In genomic region chr7:113208388-113208753, GRCm38 (mm10) we compare ENCODE assay signal across 8 mouse cellular contexts. TPM values are rescaled to one million over a fixed set of nuclear protein-coding genes. Genes with fewer than 3 reads are reported as not detected.
DNase-seq lines count a peak whose midpoint lies in the region; ATAC-seq lines count a peak whose summit lies in the region.

No protein-coding gene starts in this region.

- H3K27me3 ChIP-seq in megakaryocyte, embryonic 14.5 days (replicated peaks) = peaks cover 83% of the 10 kb centered on the region
- H3K27me3 ChIP-seq in limb, embryonic 12.5 days = peaks cover 69% of the 10 kb centered on the region
- H3K27me3 ChIP-seq in stomach, embryonic 14.5 days (ENCODE audit: control insufficient read depth, insufficient read depth, low read length) = peaks cover 9% of the 10 kb centered on the region; the same call in 1 of the 2 replicates

- H3K36me3 ChIP-seq in megakaryocyte, embryonic 14.5 days (replicated peaks; ENCODE audit: low read length) = no peaks in the 10 kb centered on the region
- no peaks in the 10 kb centered on the region for H3K36me3 ChIP-seq in limb, embryonic 12.5 days
- no peaks in the 10 kb centered on the region for H3K36me3 ChIP-seq in stomach, embryonic 14.5 days (ENCODE audit: control insufficient read depth, insufficient read depth, low read length)

- H3K9me3 ChIP-seq in megakaryocyte, embryonic 14.5 days = peaks cover 9% of the 10 kb centered on the region; the same call in 1 of the 2 replicates
- no peaks in the 10 kb centered on the region for H3K9me3 ChIP-seq in limb, embryonic 12.5 days
- no peaks in the 10 kb centered on the region for H3K9me3 ChIP-seq in stomach, embryonic 14.5 days (ENCODE audit: control insufficient read depth, low read depth, low read length)

- H3K4me2 ChIP-seq in limb, embryonic 12.5 days = peak overlapping the region; percentile 88
- H3K4me2 ChIP-seq in stomach, embryonic 14.5 days (replicated peaks; ENCODE audit: low read depth, low read length) = peak overlapping the region; percentile 62

- H3K27ac ChIP-seq in limb, embryonic 12.5 days = no peak overlapping the region
- no peak overlapping the region for H3K27ac ChIP-seq in stomach, embryonic 14.5 days (ENCODE audit: low read length)

- peaks cover 17% of the 10 kb centered on the region for H3K4me1 ChIP-seq in megakaryocyte, embryonic 14.5 days
- peaks cover 14% of the 10 kb centered on the region for H3K4me1 ChIP-seq in limb, embryonic 12.5 days (replicated peaks)
- no peaks in the 10 kb centered on the region for H3K4me1 ChIP-seq in stomach, embryonic 14.5 days (ENCODE audit: control insufficient read depth, insufficient read depth, low read length)

- WGBS in limb, embryonic 12.5 days = 2% methylated on average over 19 of the region's 19 CpGs
- 2% methylated on average over 19 of the region's 19 CpGs for WGBS in stomach, embryonic 14.5 days

- peak; percentile 33 for DNase-seq in cerebellum, adult 9-11 months
- no peak for DNase-seq in cerebellum, adult 9-10 months
- no peak for DNase-seq in adrenal gland, postnatal 14 days
- DNase-seq in c-Kit-positive CD71-positive TER-119-positive erythroid progenitor cells, embryonic 14.5 days (ENCODE audit: low spot score) = no peak

- no peak for ATAC-seq in megakaryocyte, adult 5-6 weeks (ENCODE audit: poor library complexity, severe bottlenecking)
- ATAC-seq in limb, embryonic 12.5 days (ENCODE audit: insufficient number of reproducible peaks, insufficient read depth, low FRiP score, low TSS enrichment, low read depth) = no peak
- no peak for ATAC-seq in stomach, embryonic 14.5 days (ENCODE audit: insufficient number of reproducible peaks, insufficient read depth, low FRiP score, low read depth)

- H3K4me3 ChIP-seq in megakaryocyte, embryonic 14.5 days (replicated peaks) = peak overlapping the region; percentile 90
- peak overlapping the region; percentile 80 for H3K4me3 ChIP-seq in limb, embryonic 12.5 days (replicated peaks)
- H3K4me3 ChIP-seq in stomach, embryonic 14.5 days (ENCODE audit: low read depth, low read length) = peak overlapping the region; percentile 60

- peak overlapping the region; percentile 69 for H3K9ac ChIP-seq in limb, embryonic 12.5 days (replicated peaks)
- H3K9ac ChIP-seq in stomach, embryonic 14.5 days (replicated peaks; ENCODE audit: low read depth, low read length) = no peak overlapping the region

RNA-seq across cellular contexts. Expression of gene Arntl, which starts 1.1 kb away (rescaled TPM):
- polyA plus RNA-seq in megakaryocyte, embryonic 14.5 days (2012; ENCODE audit: insufficient read depth, low replicate concordance) = 0.13 TPM in 1 of 2 replicates, not detected in the other
- 7.3 and 8.9 TPM in 2 replicates for total RNA-seq in megakaryocyte, adult 5-6 weeks (2015)
- 8.3 and 9.5 TPM in 2 replicates for total RNA-seq in megakaryocyte, adult 5-6 weeks (2017)
- 7.4 and 7.9 TPM in 2 replicates for polyA plus RNA-seq in limb, embryonic 12.5 days (2016; fragmentation: Nextera tagmentation; extraction: Ambion mirVana)
- 14.0 and 14.6 TPM in 2 replicates for polyA plus RNA-seq in stomach, embryonic 14.5 days (2014; fragmentation: Nextera tagmentation; extraction: Ambion mirVana)
- 30.6 and 41.6 TPM in 2 replicates for total RNA-seq in adrenal gland, postnatal 14 days (2021)
